Mouse (Mus musculus) embryonic stem cell, embryonic (primary cell): ENCODE results near the gene Uhrf2.

Source experiments
- CTCF ChIA-PET, 4 experiments: fragments of 300-600 bp in 2 of 4; fragments of 350-600 bp in 2 of 4; sonication (Branson Sonifier 250); formaldehyde crosslinking; loops; one replicate each; lab custom pipeline; 2022; ENCODE audit warnings: inconsistent platforms in 2 of 4; lab: Charles Lee
- POLR2A ChIA-PET, 4 experiments: fragments of 300-600 bp in 2 of 4; fragments of 350-600 bp in 2 of 4; sonication (Branson Sonifier 250); formaldehyde crosslinking; loops; one replicate each; lab custom pipeline; 2022; ENCODE audit warnings: antibody characterized with exemption in 4 of 4, inconsistent platforms in 1 of 4; lab: Charles Lee

The Uhrf2 gene

DNA sequence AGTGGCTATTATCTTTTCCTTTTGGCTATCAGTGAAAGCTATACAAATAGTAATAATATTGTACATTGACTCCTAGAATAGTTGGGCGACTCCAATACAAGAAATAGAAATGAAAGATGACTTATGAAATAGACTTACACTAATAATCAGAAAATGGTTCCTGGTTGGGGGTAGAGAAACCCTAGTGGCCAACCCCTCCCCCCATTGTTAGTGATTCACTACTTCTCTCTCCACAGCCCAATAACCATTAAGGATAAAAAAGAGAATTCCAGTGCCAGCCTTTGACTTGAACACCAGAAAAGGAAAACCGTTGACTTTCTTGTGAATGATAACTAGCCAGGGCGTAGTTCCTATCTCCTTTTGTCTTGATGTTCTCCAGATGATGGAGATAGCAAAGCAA lies 1.9 kb downstream of the Uhrf2 start:
- CTCF ChIA-PET = no interaction called here

DNA sequence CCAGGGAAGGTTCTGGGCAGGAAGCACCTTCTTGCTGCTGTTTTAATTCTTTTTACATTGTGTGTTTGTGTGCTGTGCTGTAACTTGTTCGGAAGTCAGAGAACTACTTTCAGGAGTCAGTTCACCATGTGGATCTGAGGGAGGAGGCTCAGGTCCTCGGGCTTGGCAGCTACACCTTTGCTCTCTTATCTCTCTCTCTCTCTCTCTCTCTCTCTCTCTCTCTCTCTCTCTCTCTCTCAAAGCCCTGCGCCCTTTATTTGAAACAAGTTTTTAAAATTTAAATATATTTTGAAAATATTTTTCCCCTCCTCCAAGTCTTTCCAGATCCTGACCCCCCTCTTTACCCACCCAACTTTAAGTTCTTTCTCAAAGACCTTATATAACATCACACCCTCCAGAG lies 5.0 kb downstream of the Uhrf2 start:
- POLR2A ChIA-PET = interaction anchor here in 1 of 4 experiments (0.7 to 1.5 kb wide), 2 partner anchors 10 to 11 kb away, joined by 3 to 9 read pairs; no protein-coding TSS in a partner anchor
- CTCF ChIA-PET = interaction anchor here in 2 of 4 experiments (0.7 kb wide), 2 partner anchors 9 to 29 kb away, joined by 3 read pairs; no protein-coding TSS in a partner anchor

More for the DNA sequence above, 1.9 kb downstream of the Uhrf2 start:
- POLR2A ChIA-PET = no interaction called here

DNA sequence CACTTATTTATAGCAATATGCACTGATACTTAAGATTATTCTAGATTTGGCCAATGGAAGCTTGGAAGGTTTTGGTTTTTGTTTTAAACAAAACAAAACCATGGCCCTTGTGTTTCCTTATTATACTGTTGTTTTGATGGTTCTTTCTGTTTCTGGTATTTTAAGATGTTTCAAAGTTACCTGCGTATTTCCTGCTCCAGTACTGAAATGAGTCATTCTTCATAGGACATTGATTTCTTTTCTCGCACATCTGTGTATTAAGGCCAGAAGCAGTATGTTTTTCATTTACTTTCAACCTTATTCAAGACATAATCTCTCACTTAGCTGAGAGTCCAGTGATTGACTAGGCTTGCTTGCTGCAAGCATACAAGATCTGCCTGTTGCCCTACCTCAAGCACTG lies 13.4 kb downstream of the Uhrf2 start:
- POLR2A ChIA-PET = interaction anchor here in 1 of 4 experiments (0.7 kb wide), 1 partner anchor 11 kb away, joined by 3 read pairs; no protein-coding TSS in a partner anchor

DNA sequence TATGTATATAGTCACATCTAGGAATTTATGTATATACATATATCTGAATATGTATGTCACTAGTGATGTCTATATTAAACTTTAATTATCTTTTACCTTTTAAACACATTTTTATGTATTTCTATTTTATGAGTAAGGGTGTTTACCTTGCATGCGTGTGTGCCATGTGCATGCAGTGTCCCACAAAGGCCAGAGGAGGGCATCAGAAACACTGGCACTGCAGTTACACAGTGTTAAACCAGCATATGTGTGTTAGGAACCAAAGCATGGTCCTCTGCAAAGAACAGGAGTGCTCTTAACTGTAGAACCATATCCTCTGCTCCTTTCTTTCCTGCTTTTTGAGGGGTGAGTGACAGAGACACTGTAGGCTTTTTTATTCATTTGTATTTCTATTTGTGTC lies 14.3 kb downstream of the Uhrf2 start:
- POLR2A ChIA-PET = no interaction called here
- CTCF ChIA-PET = no interaction called here

More for the DNA sequence above, 13.4 kb downstream of the Uhrf2 start:
- CTCF ChIA-PET = no interaction called here

DNA sequence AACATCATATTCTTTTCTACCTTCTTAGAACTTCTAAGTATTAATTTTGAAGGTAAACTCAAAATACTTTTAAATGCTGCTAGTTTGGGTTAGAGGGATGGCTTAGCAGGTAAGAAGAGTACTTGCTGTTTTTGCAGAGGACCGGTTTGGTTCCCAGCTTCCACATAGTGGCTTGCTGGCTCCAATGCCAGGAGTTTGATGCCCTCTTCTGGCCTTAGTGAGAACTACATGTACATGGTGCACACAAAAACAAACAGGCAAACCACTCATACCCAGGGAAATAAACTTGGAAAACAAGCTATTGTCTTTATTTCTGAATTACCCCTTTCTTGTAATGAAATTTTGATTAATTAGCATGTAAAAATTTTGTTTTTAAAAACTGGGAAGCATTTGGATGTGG lies 15.5 kb downstream of the Uhrf2 start:
- CTCF ChIA-PET = interaction anchor here (0.5 to 1.4 kb wide), 17 partner anchors 16 to 316 kb away, joined by 3 to 7 read pairs (median 4); partner anchors contain the start of gene Uhrf2 (in 1 of the 4)
- POLR2A ChIA-PET = interaction anchor here in 3 of 4 experiments (0.9 to 3.1 kb wide), 10 partner anchors 11 to 222 kb away, joined by 3 to 13 read pairs (median 4); partner anchors contain the start of gene Uhrf2 (in 3 of the 3)

DNA sequence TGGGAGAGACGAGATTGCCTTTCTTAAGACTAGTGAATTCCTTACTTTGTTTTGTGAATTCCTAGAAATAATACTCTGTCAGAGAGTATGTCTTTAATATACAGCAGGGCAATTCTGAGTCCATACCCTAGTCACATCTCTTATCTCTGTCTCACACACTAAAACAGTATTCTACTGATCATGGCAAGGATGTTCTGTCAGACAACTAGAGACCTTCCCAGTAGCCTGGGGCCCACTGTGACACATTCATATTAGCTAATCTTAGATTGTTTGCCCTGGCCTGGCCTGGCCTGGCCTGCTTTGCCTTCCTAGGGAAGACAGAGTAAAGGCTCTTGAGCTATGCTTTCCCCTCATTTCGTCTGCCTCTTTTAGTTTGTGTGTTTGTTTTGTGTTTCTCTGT lies 20.3 kb downstream of the Uhrf2 start:
- CTCF ChIA-PET = interaction anchor here in 1 of 4 experiments (1.4 kb wide), 1 partner anchor 226 kb away, joined by 3 read pairs; no protein-coding TSS in a partner anchor
- POLR2A ChIA-PET = interaction anchor here in 1 of 4 experiments (0.8 to 1.5 kb wide), 2 partner anchors 10 to 13 kb away, joined by 3 read pairs; no protein-coding TSS in a partner anchor

DNA sequence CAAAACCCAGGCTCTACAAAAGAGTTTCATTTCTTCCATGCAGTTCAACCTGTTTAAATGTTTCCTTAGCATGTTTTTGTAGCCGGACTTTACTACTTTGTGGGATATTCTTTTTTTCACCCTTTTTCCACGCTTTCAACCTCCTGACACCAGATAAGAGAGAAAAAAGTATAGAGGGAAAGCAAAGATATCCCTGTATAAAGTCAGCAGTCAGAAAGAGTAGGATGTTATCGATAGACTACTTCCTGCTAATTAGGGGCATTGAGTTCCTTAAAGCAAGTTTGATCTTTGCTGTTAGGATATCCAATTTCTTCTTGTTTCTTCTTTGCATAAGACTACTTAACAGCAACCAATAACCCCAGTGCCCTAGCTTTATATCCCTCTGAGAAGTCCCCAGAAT lies 21.2 kb downstream of the Uhrf2 start:
- CTCF ChIA-PET = interaction anchor here in 2 of 4 experiments (0.7 to 1.4 kb wide), 2 partner anchors 11 to 226 kb away, joined by 3 read pairs; no protein-coding TSS in a partner anchor
- POLR2A ChIA-PET = interaction anchor here in 1 of 4 experiments (0.8 kb wide), 1 partner anchor 14 kb away, joined by 3 read pairs; no protein-coding TSS in a partner anchor

DNA sequence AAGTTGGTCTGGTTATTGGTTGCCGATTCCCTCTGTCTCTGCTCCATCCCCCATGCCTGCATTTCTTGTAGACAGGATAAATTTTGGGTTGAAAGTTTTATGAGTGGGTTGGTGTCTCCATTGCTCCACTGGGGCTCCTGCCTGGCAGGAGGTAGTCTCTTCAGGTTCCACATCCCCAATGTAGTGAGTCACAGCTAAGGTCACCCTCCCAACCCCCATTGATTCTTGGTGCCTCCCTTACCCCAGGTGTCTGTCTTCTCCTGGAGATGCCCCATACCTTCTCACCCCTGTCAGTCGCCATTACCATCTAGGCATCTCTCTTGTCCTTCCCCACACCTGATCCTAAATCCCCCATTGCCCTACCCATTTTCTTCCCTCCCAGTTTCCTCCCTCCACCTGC lies 23.9 kb downstream of the Uhrf2 start:
- ChIA-PET CTCF (no interaction called here), POLR2A (interaction anchor here in 1 of 4 experiments (2.3 kb wide), 1 partner anchor 24 kb away, joined by 7 read pairs; the partner anchor contains the start of gene Uhrf2)

DNA sequence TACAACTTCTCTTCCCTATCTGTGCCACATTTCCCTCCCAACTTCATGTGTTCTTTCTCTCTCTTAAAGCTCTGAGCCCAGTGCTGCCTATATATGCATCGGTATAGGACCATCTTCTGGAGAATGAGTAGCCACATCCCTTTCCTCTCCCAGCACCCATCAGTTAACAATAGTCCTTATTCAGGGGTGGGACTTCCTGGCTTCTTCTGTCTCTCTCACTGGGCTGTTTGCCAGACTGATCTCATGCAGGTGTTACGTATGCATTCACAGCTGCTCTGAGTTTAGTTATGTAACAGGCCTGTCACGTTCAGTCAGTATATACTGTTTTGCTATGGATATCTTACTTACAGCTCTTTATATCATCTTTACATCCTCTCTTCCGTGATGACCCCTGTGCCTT lies 35.5 kb downstream of the Uhrf2 start:
- ChIA-PET CTCF (no interaction called here), POLR2A (interaction anchor here in 1 of 4 experiments (1.1 kb wide), 1 partner anchor 35 kb away, joined by 3 read pairs; the partner anchor contains the start of gene Uhrf2)

DNA sequence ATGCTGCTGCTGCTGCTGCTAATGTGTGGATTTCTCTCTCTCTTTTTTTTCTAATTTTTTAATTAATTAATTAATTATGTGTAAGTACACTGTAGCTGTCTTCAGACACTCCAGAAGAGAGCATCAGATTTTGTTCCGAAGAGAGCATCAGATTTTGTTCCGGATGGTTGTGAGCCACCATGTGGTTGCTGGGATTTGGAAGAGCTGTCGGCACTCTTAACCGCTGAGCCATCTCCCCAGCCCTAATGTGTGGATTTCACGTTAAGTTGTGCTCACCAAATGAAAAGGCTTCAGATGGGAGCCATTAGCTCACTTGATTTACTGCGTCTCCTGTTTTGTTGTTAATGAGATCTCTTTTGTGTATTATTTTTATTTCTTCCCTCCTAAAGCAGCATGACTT lies 59.9 kb downstream of the Uhrf2 start:
- ChIA-PET CTCF (no interaction called here), POLR2A (interaction anchor here in 2 of 4 experiments (0.6 to 1.2 kb wide), 3 partner anchors 24 to 471 kb away, joined by 4 read pairs; no protein-coding TSS in a partner anchor)

DNA sequence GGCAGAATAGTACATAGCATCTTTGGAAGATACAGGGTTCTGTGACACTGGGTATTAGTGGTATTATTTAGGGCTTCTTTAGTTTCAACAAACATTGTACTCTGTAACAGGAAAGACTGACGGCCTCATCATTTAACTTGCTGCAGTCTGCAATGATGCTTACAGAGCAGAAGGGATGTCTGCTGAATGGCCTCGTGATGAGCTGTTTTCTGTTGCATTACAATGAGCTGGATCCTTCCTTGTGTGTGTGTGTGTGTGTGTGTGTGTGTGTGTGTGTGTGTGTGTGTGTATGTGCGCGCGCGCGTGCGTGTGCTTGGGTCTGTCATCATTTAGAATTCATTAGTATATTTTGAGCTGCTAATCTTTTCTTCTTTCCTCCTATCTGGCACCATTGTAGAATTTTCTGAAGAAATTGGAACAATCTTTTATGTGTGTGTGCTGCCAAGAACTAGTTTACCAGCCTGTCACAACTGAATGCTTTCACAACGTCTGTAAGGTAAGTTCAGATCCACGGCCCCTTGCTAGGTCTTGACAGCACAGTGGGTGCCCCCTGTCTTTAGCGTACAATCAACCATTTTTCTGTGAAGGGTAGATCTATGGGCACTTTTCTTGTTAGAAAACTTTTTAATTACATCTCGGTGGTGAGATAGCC lies 61.5 kb downstream of the Uhrf2 start:
- ChIA-PET POLR2A (interaction anchor here in 3 of 4 experiments (0.6 to 1.3 kb wide), 5 partner anchors 9 to 82 kb away, joined by 3 to 4 read pairs (median 3); no protein-coding TSS in a partner anchor), CTCF (interaction anchor here in 1 of 4 experiments (0.6 kb wide), 1 partner anchor 22 kb away, joined by 5 read pairs; no protein-coding TSS in a partner anchor)

DNA sequence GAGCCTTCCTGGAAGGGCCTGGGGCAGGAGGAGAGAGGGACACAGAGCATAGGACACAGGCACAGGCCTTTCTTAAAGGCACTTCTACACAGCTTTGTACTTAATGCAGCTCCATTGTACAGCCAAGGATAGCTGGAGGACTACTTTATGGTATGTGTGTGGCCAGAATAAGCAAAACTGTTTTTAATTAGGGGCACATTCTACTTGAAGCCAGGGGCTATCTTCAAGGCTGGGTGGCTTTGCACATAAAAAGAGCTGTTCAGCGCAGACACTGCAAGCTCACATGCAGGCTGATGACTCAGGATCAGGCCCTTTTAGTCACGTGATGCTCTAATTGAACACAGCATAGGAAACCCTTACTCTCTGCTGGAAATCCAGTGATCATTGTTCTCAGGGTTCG lies 65.9 kb downstream of the Uhrf2 start:
- ChIA-PET POLR2A (interaction anchor here in 3 of 4 experiments (0.9 to 2.7 kb wide), 15 partner anchors 10 to 423 kb away, joined by 3 to 16 read pairs (median 5); partner anchors contain the start of genes Gldc (in 2 of the 3) and Uhrf2 (in 2 of the 3)), CTCF (interaction anchor here in 2 of 4 experiments (0.6 to 1.3 kb wide), 2 partner anchors 15 to 109 kb away, joined by 3 to 5 read pairs; no protein-coding TSS in a partner anchor)

DNA sequence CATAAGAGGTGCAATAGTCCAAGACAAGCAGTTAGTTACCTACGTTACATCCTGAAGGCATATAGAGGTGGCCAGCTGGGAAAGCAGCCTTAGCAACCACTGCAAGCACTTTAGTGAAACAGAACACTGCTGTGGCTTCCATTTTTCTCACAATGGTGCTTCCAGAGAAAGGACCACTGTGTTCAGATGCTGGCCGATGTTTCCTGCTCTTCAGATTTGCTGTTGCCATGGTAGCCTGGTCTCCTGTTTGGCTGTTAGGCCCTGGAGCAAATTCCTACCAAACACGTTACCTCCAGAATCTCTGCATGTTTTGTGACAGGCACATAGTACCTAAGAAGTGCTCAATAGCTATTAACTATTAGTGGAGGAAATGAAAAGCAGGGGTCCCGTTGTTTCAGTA lies 66.7 kb downstream of the Uhrf2 start:
- ChIA-PET CTCF (interaction anchor here in 1 of 4 experiments (1.3 kb wide), 1 partner anchor 108 kb away, joined by 3 read pairs; no protein-coding TSS in a partner anchor), POLR2A (interaction anchor here in 3 of 4 experiments (0.9 to 2.7 kb wide), 5 partner anchors 11 to 89 kb away, joined by 3 to 10 read pairs (median 6); no protein-coding TSS in a partner anchor)

DNA sequence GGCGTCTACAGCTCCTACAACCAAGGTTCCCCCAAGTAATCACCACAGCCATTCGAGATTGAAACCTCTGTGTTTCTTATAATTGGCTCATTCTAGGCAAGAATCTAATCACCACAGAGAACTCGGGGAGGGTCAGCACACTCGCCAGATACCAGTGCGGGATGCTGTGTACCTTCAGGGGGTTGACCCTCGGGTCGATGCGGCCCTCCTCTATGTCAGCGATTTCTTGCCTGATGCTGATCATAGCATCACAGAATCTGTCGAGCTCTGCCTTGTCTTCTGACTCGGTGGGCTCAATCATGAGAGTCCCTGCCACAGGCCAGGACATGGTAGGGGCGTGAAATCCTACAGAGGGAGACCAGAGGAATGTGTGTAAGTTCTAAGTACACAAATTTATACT lies 70.3 kb downstream of the Uhrf2 start:
- ChIA-PET CTCF (interaction anchor here in 1 of 4 experiments (1.3 kb wide), 1 partner anchor 55 kb away, joined by 3 read pairs; no protein-coding TSS in a partner anchor), POLR2A (interaction anchor here in 1 of 4 experiments (1.0 to 1.3 kb wide), 2 partner anchors 57 to 69 kb away, joined by 3 to 4 read pairs; no protein-coding TSS in a partner anchor)

DNA sequence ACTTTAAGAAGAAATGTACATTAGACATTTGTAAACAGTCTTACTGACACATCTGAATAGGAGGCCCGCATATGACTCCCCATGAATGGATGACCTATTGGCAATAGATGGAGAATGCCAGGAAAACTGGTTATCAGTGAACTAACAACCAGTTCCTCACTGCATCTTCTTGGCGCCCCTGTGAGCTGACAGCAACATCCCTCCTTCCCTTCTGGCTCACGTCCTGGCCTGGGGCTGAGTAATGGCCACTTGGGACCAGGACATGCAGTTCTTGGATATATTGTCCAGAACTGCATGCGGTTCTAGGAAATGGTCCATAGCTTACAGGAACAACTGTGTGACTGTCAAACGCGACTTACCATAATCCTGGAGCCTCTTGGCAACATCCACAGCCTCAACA lies 72.3 kb downstream of the Uhrf2 start:
- CTCF ChIA-PET = no interaction called here
- POLR2A ChIA-PET = no interaction called here

DNA sequence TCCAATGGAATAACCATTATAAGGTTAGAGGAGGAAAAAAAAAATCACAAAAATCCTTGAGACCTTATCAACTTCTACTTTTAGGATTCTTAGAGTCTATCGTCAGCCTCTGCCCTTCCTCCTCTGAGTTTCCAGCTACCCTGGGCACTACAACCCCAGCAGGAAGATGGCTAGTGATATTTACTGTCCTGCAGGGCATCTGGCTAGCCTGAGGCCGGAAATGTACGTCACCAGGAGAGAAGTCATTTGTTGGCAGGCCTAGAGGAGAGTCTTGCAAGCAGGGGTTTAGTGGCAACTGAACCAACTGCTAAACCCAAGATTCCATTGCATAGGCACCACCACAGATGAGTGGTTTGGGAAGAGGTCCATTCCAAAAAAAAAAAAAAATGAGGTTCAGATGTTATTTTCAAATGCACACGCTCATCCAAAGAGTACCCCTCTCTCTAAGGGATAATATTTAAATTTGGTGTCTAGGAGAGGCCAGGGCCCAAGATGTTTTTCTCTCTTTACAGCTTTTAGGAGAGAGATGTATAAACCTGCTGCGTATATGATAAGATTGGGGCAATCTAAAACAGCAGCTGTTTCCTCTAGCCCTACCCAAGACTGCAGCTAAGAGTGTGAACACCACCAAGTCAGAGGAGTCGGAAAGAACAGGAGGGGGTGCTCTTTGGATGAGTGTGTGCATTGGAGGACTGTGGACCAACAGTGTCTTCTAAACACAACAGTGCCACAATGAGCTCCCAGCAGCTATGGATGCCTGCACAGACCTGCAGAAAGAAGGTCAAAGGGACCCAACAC lies 74.9 kb downstream of the Uhrf2 start:
- ChIA-PET POLR2A (interaction anchor here in 1 of 4 experiments (0.5 to 1.0 kb wide), 2 partner anchors 9 to 10 kb away, joined by 3 read pairs; no protein-coding TSS in a partner anchor), CTCF (no interaction called here)

DNA sequence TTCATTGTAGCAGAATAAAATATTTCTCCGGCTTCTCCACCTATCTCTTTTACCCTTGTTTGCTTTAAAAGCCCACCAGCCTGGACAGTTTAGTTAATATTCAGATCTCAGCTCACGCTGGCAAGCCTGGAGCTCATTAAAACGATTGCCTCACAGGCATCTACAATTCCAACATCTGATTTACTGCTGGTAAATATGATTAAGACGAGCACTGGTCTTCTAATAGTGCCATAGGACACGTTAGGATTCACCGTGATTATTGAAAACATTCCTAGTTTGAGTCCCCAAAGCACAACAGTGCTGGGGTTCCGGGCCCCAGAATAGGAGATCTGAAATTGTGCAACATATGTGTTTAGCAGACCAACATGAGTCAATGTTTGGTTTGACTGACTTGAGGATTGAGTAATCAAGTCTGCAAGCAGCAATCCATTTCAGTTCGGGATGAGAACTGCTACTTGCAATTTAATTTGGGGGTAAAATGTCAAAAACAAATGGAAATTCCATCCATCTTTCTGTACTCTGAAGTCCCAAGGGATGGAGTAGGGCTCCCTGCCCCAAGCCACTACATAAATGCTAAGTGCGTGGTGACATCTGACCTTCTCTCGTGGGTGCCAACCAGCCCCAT lies 77.0 kb downstream of the Uhrf2 start:
- CTCF ChIA-PET = no interaction called here
- POLR2A ChIA-PET = interaction anchor here in 1 of 4 experiments (0.7 to 1.4 kb wide), 2 partner anchors 11 to 46 kb away, joined by 3 read pairs; no protein-coding TSS in a partner anchor
